Mouse (Mus musculus): ENCODE results near the gene Epb41l3. TPM values are rescaled to one million over a fixed set of nuclear protein-coding genes. Genes with fewer than 3 reads are reported as not detected.

Gene Epb41l3
- polyA plus RNA-seq, 1 experiment: 1.2 TPM

GRCm38 (mm10) chr17:69177954-69178353 is 102.5 kb downstream of the Epb41l3 start:
- TF ChIP-seq CTCF (IDR thresholded peaks at IDR 0.05; ENCODE audit: low read depth, low read length): no peak
- no peak for TF ChIP-seq POLR2A (IDR thresholded peaks at IDR 0.05; ENCODE audit: borderline replicate concordance, low read depth, low read length)
- no peak overlapping the region for H3K27ac ChIP-seq (ENCODE audit: insufficient read depth, low read depth, low read length)

GRCm38 (mm10) chr17:69180905-69181559 is 105.5 kb downstream of the Epb41l3 start:
- Histone ChIP-seq H3K27ac (ENCODE audit: insufficient read depth, low read depth, low read length) (peak overlapping the region; percentile 26; the same call in 1 of the 2 replicates), H3K4me1 (ENCODE audit: control insufficient read depth, insufficient read depth, low read length) (0 out of 2 replicates have a peak, but pooled peaks cover 2% of the 10 kb centered on the region), H3K4me3 (ENCODE audit: insufficient read depth, low read length) (no peak overlapping the region)
- TF ChIP-seq POLR2A (IDR thresholded peaks at IDR 0.05; ENCODE audit: borderline replicate concordance, low read depth, low read length) (no peak), CTCF (IDR thresholded peaks at IDR 0.05; ENCODE audit: low read depth, low read length) (no peak)

More at GRCm38 (mm10) chr17:69177954-69178353, 102.5 kb downstream of the Epb41l3 start:
- H3K4me1 ChIP-seq (ENCODE audit: control insufficient read depth, insufficient read depth, low read length): 0 out of 2 replicates have a peak, but pooled peaks cover 2% of the 10 kb centered on the region
- H3K4me3 ChIP-seq (ENCODE audit: insufficient read depth, low read length): no peak overlapping the region

GRCm38 (mm10) chr17:69181560-69182316 is 106.3 kb downstream of the Epb41l3 start:
- no peak for TF ChIP-seq CTCF (IDR thresholded peaks at IDR 0.05; ENCODE audit: low read depth, low read length)
- H3K27ac ChIP-seq (ENCODE audit: insufficient read depth, low read depth, low read length): no peak overlapping the region
- no peak overlapping the region for H3K4me3 ChIP-seq (ENCODE audit: insufficient read depth, low read length)
- H3K4me1 ChIP-seq (ENCODE audit: control insufficient read depth, insufficient read depth, low read length): 0 out of 2 replicates have a peak, but pooled peaks cover 2% of the 10 kb centered on the region

GRCm38 (mm10) chr17:69187794-69188193 is 112.3 kb downstream of the Epb41l3 start:
- H3K4me3 ChIP-seq (ENCODE audit: insufficient read depth, low read length): no peak overlapping the region
- H3K4me1 ChIP-seq (ENCODE audit: control insufficient read depth, insufficient read depth, low read length): no peaks in the 10 kb centered on the region
- no peak for TF ChIP-seq CTCF (IDR thresholded peaks at IDR 0.05; ENCODE audit: low read depth, low read length)
- TF ChIP-seq POLR2A (IDR thresholded peaks at IDR 0.05; ENCODE audit: borderline replicate concordance, low read depth, low read length): no peak
- no peak overlapping the region for H3K27ac ChIP-seq (ENCODE audit: insufficient read depth, low read depth, low read length)

GRCm38 (mm10) chr17:69192863-69193493 is 117.5 kb downstream of the Epb41l3 start:
- H3K4me3 ChIP-seq (ENCODE audit: insufficient read depth, low read length): no peak overlapping the region
- H3K27ac ChIP-seq (ENCODE audit: insufficient read depth, low read depth, low read length): no peak overlapping the region
- H3K4me1 ChIP-seq (ENCODE audit: control insufficient read depth, insufficient read depth, low read length): no peaks in the 10 kb centered on the region
- TF ChIP-seq POLR2A (IDR thresholded peaks at IDR 0.05; ENCODE audit: borderline replicate concordance, low read depth, low read length) (no peak), CTCF (IDR thresholded peaks at IDR 0.05; ENCODE audit: low read depth, low read length) (no peak)

GRCm38 (mm10) chr17:69194599-69194998 is 119.1 kb downstream of the Epb41l3 start:
- H3K4me1 ChIP-seq (ENCODE audit: control insufficient read depth, insufficient read depth, low read length): no peaks in the 10 kb centered on the region
- TF ChIP-seq POLR2A (IDR thresholded peaks at IDR 0.05; ENCODE audit: borderline replicate concordance, low read depth, low read length) (no peak), CTCF (IDR thresholded peaks at IDR 0.05; ENCODE audit: low read depth, low read length) (no peak)
- no peak overlapping the region for H3K27ac ChIP-seq (ENCODE audit: insufficient read depth, low read depth, low read length)
- no peak overlapping the region for H3K4me3 ChIP-seq (ENCODE audit: insufficient read depth, low read length)

GRCm38 (mm10) chr17:69195758-69196157 is 120.3 kb downstream of the Epb41l3 start:
- TF ChIP-seq CTCF (IDR thresholded peaks at IDR 0.05; ENCODE audit: low read depth, low read length) (no peak), POLR2A (IDR thresholded peaks at IDR 0.05; ENCODE audit: borderline replicate concordance, low read depth, low read length) (no peak)
- Histone ChIP-seq H3K4me1 (ENCODE audit: control insufficient read depth, insufficient read depth, low read length) (no peaks in the 10 kb centered on the region), H3K4me3 (ENCODE audit: insufficient read depth, low read length) (no peak overlapping the region), H3K27ac (ENCODE audit: insufficient read depth, low read depth, low read length) (no peak overlapping the region)

- H3K4me3 ChIP-seq (ENCODE audit: insufficient read depth, low read length): no peak overlapping the region
- H3K4me1 ChIP-seq (ENCODE audit: control insufficient read depth, insufficient read depth, low read length): no peaks in the 10 kb centered on the region
- TF ChIP-seq CTCF (IDR thresholded peaks at IDR 0.05; ENCODE audit: low read depth, low read length) (no peak), POLR2A (IDR thresholded peaks at IDR 0.05; ENCODE audit: borderline replicate concordance, low read depth, low read length) (no peak)
- H3K27ac ChIP-seq (ENCODE audit: insufficient read depth, low read depth, low read length): no peak overlapping the region
Observed at GRCm38 (mm10) chr17:69196656-69197055, 121.2 kb downstream of the Epb41l3 start.

- no peak overlapping the region for H3K27ac ChIP-seq (ENCODE audit: insufficient read depth, low read depth, low read length)
- no peak overlapping the region for H3K4me3 ChIP-seq (ENCODE audit: insufficient read depth, low read length)
- TF ChIP-seq POLR2A (IDR thresholded peaks at IDR 0.05; ENCODE audit: borderline replicate concordance, low read depth, low read length): no peak
- no peak for TF ChIP-seq CTCF (IDR thresholded peaks at IDR 0.05; ENCODE audit: low read depth, low read length)
- H3K4me1 ChIP-seq (ENCODE audit: control insufficient read depth, insufficient read depth, low read length): no peaks in the 10 kb centered on the region
Observed at GRCm38 (mm10) chr17:69198805-69199204, 123.3 kb downstream of the Epb41l3 start.

- Histone ChIP-seq H3K4me3 (ENCODE audit: insufficient read depth, low read length) (no peak overlapping the region), H3K27ac (ENCODE audit: insufficient read depth, low read depth, low read length) (no peak overlapping the region), H3K4me1 (ENCODE audit: control insufficient read depth, insufficient read depth, low read length) (no peaks in the 10 kb centered on the region)
- TF ChIP-seq CTCF (IDR thresholded peaks at IDR 0.05; ENCODE audit: low read depth, low read length) (no peak), POLR2A (IDR thresholded peaks at IDR 0.05; ENCODE audit: borderline replicate concordance, low read depth, low read length) (no peak)
Observed at GRCm38 (mm10) chr17:69199827-69200226, 124.3 kb downstream of the Epb41l3 start.

Measured in bone marrow macrophage, adult 2 months (primary cell).